Mouse (Mus musculus) intestine, embryonic 15.5 days (tissue): ENCODE results near the gene Olfr791. TPM values are rescaled to one million over a fixed set of nuclear protein-coding genes. Genes with fewer than 3 reads are reported as not detected.

Experiments used
- ATAC-seq: fragments of 200-750 bp; cut with Nextera tagmentation; 2 replicates; pipeline ENCODE4 v1.8.0; 2017; ENCODE audit warnings: moderate TSS enrichment, moderate library complexity
- H3K27ac ChIP-seq: fragments of 300-500 bp; sonication (generic); 2 replicates; pipeline ENCODE4 v1.5.1; 2015; ENCODE audit warnings: mild to moderate bottlenecking, inconsistent platforms
- H3K27me3 ChIP-seq: fragments of 300-500 bp; sonication (generic); replicated peaks from 2 replicates; pipeline ENCODE4 v1.6.1; 2015; ENCODE audit warnings: inconsistent platforms
- H3K36me3 ChIP-seq: fragments of 300-500 bp; sonication (generic); 2 replicates; pipeline ENCODE4 v1.6.1; 2015; ENCODE audit warnings: inconsistent platforms
- H3K4me1 ChIP-seq: fragments of 300-500 bp; sonication (generic); replicated peaks from 2 replicates; pipeline ENCODE4 v1.6.1; 2015; ENCODE audit warnings: inconsistent platforms
- H3K4me2 ChIP-seq: fragments of 300-500 bp; sonication (generic); replicated peaks from 2 replicates; pipeline ENCODE4 v1.6.1; 2015; ENCODE audit warnings: mild to moderate bottlenecking, inconsistent platforms
- H3K4me3 ChIP-seq: fragments of 300-500 bp; sonication (generic); replicated peaks from 2 replicates; pipeline ENCODE4 v1.5.1; 2015; ENCODE audit warnings: inconsistent platforms
- H3K9ac ChIP-seq: fragments of 300-500 bp; sonication (generic); 2 replicates; pipeline ENCODE4 v1.6.1; 2015; ENCODE audit warnings: inconsistent platforms
- H3K9me3 ChIP-seq: fragments of 300-500 bp; sonication (generic); 2 replicates; pipeline ENCODE4 v1.6.1; 2016; ENCODE audit warnings: inconsistent platforms
- WGBS: fragments of 180-500 bp; shearing (Covaris S2); methylation state at CpG from one replicate; pipeline ENCODE4 v1.1.7; 2015; 5-methylcytosine and 5-hydroxymethylcytosine counted together
- polyA plus RNA-seq: library from polyadenylated mRNA; unstranded; fragments of >200 nt; fragmentation: Nextera tagmentation; extraction: Ambion mirVana; gene quantifications from 2 replicates; pipeline ENCODE4 v1.2.1, GENCODE M21; 2015

The Olfr791 gene
- polyA plus RNA-seq: not detected in 2 replicates

DNA sequence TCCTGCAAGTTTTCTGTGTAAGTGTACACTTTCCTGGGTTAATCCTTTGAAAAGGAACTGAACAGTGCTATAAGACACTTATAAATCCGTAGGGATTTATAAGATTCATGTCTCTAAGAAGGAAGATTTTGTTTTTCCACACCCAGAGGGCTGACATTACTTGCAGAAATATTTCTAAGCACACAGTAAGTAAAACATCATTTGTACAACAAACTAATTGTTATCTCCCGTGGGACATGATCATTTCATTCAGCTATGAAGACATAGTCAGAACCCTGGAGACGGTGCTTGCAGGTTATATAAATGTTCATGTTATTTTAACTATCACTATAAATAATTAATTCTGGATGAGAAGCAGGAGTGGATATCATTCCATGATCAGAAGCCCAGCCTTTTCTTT lies at the start of gene Olfr791:
Gene Olfr791, plus strand, starts transcription at position 301 of the 400 bp plus-strand sequence.
- Histone ChIP-seq H3K27ac (no peak within 1 kb of the TSS), H3K9me3 (no peaks in the 10 kb centered on the region), H3K27me3 (no peaks in the 10 kb centered on the region), H3K4me1 (no peaks in the 10 kb centered on the region), H3K9ac (no peak within 1 kb of the TSS), H3K4me2 (no peak within 1 kb of the TSS), H3K36me3 (no peaks in the 10 kb centered on the region), H3K4me3 (no peak within 1 kb of the TSS)
- no peak for ATAC-seq
- WGBS: 67% methylated on average over 3 of the region's 3 CpGs

- Histone ChIP-seq H3K4me2 (no peak overlapping the region), H3K4me3 (no peak overlapping the region), H3K27me3 (no peaks in the 10 kb centered on the region), H3K9me3 (no peaks in the 10 kb centered on the region), H3K4me1 (no peaks in the 10 kb centered on the region), H3K9ac (no peak overlapping the region), H3K36me3 (no peaks in the 10 kb centered on the region), H3K27ac (no peak overlapping the region)
- no peak for ATAC-seq
- 61% methylated on average over 2 of the region's 2 CpGs for WGBS
Observed at GRCm38 (mm10) chr10:129473256-129473655, 48.3 kb upstream of the Olfr791 start.

DNA sequence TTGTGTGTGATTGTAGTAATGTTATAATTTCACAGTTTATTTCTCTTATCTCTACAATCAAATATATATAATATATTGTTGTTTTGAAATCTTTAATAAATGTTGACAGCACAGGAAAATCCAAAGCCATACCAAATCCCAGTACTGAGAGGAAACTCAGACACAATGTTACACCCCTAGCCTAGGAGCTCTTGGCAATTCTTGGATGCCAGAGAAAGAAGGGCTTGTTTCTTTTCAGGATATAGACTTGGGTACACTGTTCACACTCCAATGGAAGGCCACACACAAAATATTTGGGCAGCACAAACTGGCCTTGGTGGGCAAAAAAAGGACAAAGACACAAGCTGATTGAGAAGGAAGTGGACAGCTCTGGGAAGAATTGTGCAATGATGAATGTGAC lies 47.9 kb upstream of the Olfr791 start:
- Histone ChIP-seq H3K4me2 (no peak overlapping the region), H3K36me3 (no peaks in the 10 kb centered on the region), H3K27me3 (no peaks in the 10 kb centered on the region), H3K27ac (no peak overlapping the region), H3K9me3 (no peaks in the 10 kb centered on the region), H3K9ac (no peak overlapping the region), H3K4me1 (no peaks in the 10 kb centered on the region), H3K4me3 (no peak overlapping the region)
- no peak for ATAC-seq

DNA sequence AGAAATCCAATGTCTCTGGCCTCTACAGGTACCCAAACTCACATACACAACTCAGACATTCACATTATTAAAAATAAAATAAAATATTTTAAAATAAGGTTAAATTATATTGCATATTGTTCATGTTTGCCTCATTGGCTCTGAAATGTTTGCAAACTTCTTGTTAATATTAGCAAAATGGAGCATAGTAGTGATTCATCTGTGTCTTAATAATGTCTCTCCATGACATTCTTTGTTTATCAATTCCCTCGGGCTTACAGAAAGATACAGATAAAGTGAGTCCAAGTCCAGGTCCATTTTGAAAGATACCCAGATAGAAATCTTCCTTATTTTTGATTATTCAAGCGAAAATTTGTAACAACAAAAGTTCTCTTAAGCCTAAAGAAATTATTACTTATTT lies 37.1 kb upstream of the Olfr791 start, which contains the start of gene Olfr789:
Gene Olfr789, plus strand, starts transcription at position 301 of the 400 bp plus-strand sequence.
- no peak within 1 kb of the TSS for H3K27ac ChIP-seq
- H3K9me3 ChIP-seq: no peaks in the 10 kb centered on the region
- no peaks in the 10 kb centered on the region for H3K36me3 ChIP-seq
- no peaks in the 10 kb centered on the region for H3K4me1 ChIP-seq
- no peak within 1 kb of the TSS for H3K4me3 ChIP-seq
- no peak within 1 kb of the TSS for H3K9ac ChIP-seq
- no peak within 1 kb of the TSS for H3K4me2 ChIP-seq
- H3K27me3 ChIP-seq: no peaks in the 10 kb centered on the region
- ATAC-seq: no peak
- 57% methylated on average over 2 of the region's 2 CpGs for WGBS

GRCm38 (mm10) chr10:129490101-129490500 lies 31.5 kb upstream of the Olfr791 start:
- no peaks in the 10 kb centered on the region for H3K27me3 ChIP-seq
- no peak overlapping the region for H3K4me2 ChIP-seq
- no peak overlapping the region for H3K4me3 ChIP-seq
- H3K9me3 ChIP-seq: no peaks in the 10 kb centered on the region
- 74% methylated on average over 2 of the region's 2 CpGs for WGBS
- H3K36me3 ChIP-seq: no peaks in the 10 kb centered on the region
- H3K27ac ChIP-seq: no peak overlapping the region
- H3K9ac ChIP-seq: no peak overlapping the region
- ATAC-seq: no peak
- H3K4me1 ChIP-seq: no peaks in the 10 kb centered on the region

DNA sequence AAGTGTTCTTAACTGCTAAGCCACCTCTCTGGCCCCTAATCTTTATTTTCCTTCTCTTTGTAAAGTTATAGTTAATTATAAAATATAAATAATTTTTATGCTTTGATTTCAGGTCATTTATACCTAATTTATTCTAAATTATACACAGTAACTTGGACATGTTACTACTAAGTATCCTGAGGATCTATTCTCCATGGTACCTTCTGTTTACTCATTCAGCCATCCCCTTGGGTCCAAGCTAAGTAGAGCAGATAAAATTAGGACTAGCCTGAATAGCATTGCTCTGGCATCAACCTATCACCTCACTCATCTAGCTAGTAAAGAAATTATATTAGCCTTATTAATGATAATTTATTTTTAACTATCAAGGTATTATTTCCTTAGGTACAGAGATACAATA lies 23.4 kb upstream of the Olfr791 start, which contains the start of gene Olfr790:
Gene Olfr790, plus strand, starts transcription at position 301 of the 400 bp plus-strand sequence.
- no peaks in the 10 kb centered on the region for H3K36me3 ChIP-seq
- H3K9ac ChIP-seq: no peak within 1 kb of the TSS
- H3K27me3 ChIP-seq: no peaks in the 10 kb centered on the region
- H3K9me3 ChIP-seq: no peaks in the 10 kb centered on the region
- ATAC-seq: no peak
- H3K4me2 ChIP-seq: no peak within 1 kb of the TSS
- H3K4me1 ChIP-seq: no peaks in the 10 kb centered on the region
- H3K4me3 ChIP-seq: no peak within 1 kb of the TSS
- H3K27ac ChIP-seq: no peak within 1 kb of the TSS

DNA sequence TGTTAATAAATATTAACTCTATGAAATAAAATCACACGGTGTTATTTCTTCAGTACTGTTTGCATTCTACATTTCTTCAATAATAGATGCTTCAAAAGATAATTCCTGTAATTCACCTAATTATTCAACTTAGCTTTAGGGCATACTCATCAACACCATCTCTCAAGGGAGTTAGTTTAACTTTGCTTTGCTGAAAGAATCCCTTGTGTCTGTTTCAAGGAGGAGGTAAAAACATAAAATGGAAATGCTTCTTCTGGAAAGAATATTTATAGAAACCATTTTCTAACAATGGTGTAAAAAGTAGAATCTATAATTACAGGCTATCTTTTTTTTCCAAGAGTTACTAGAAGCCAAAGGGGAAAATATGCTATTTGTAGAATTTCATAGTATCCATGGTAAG lies 17.3 kb downstream of the Olfr791 start, which contains the start of gene Olfr792:
Gene Olfr792, plus strand, starts transcription at position 301 of the 400 bp plus-strand sequence.
- H3K36me3 ChIP-seq: no peaks in the 10 kb centered on the region
- no peaks in the 10 kb centered on the region for H3K9me3 ChIP-seq
- no peaks in the 10 kb centered on the region for H3K4me1 ChIP-seq
- no peak for ATAC-seq
- WGBS: 83% methylated on average over 1 of the region's 1 CpGs
- H3K9ac ChIP-seq: no peak within 1 kb of the TSS
- no peaks in the 10 kb centered on the region for H3K27me3 ChIP-seq
- H3K4me3 ChIP-seq: no peak within 1 kb of the TSS
- H3K27ac ChIP-seq: no peak within 1 kb of the TSS
- no peak within 1 kb of the TSS for H3K4me2 ChIP-seq

GRCm38 (mm10) chr10:129549354-129549753 lies 27.8 kb downstream of the Olfr791 start:
- ATAC-seq: no peak
- Histone ChIP-seq H3K4me1 (no peaks in the 10 kb centered on the region), H3K4me3 (no peak overlapping the region), H3K27me3 (no peaks in the 10 kb centered on the region), H3K4me2 (no peak overlapping the region), H3K27ac (no peak overlapping the region), H3K9ac (no peak overlapping the region), H3K36me3 (no peaks in the 10 kb centered on the region), H3K9me3 (no peaks in the 10 kb centered on the region)
- 62% methylated on average over 1 of the region's 1 CpGs for WGBS

DNA sequence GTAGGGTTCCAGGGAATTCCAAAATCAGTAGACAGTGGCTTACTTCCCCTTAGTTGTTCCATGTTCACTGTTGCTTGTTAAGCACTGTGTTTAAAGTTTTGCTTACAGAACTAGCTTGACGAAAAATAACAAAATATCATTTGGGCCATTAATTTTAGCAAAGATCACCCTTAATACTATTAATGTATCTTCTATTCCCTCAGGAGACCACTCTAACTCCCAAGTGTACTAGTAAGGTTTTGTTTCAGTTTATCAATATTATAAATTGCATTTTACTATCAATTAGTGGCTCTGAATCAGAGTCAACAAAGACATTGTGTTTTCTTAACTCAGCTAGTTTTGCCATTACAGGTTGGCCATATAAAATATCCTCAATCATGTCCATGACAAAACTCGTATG lies 45.8 kb downstream of the Olfr791 start, which contains the start of gene Olfr794:
Gene Olfr794, plus strand, starts transcription at position 301 of the 400 bp plus-strand sequence.
- H3K9me3 ChIP-seq: no peaks in the 10 kb centered on the region
- 70% methylated on average over 2 of the region's 2 CpGs for WGBS
- ATAC-seq: no peak
- H3K4me2 ChIP-seq: no peak within 1 kb of the TSS
- H3K4me3 ChIP-seq: no peak within 1 kb of the TSS
- no peaks in the 10 kb centered on the region for H3K27me3 ChIP-seq
- H3K9ac ChIP-seq: no peak within 1 kb of the TSS
- no peaks in the 10 kb centered on the region for H3K4me1 ChIP-seq
- no peak within 1 kb of the TSS for H3K27ac ChIP-seq
- H3K36me3 ChIP-seq: no peaks in the 10 kb centered on the region

DNA sequence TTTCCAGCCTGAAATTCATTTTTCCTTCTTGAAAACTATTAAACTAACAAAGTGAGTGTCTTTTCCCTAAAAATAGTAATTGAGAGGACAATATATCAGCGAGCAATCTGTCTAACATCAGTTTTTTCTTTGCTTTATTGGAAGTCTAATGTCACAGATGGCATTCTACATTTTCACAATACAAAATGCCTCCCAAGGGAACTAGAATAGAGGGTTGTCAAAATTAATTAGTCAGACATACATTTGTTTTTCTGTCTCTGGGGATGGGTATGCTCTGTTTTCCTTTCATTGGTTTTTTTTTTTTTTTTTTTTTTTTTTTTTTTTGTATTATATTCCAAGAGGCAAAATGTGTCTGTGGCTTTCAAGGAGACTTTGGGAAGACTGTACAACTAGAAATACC lies 55.5 kb downstream of the Olfr791 start:
- ATAC-seq: no peak

More for the DNA sequence above, 55.5 kb downstream of the Olfr791 start:
- no peak overlapping the region for H3K4me3 ChIP-seq
- no peaks in the 10 kb centered on the region for H3K36me3 ChIP-seq
- H3K9me3 ChIP-seq: no peaks in the 10 kb centered on the region
- no peak overlapping the region for H3K4me2 ChIP-seq
- 77% methylated on average over 1 of the region's 1 CpGs for WGBS
- H3K9ac ChIP-seq: no peak overlapping the region
- no peak overlapping the region for H3K27ac ChIP-seq
- no peaks in the 10 kb centered on the region for H3K27me3 ChIP-seq
- no peaks in the 10 kb centered on the region for H3K4me1 ChIP-seq

Other genes starting within 250 kb of the Olfr791 start
- not detected in 2 replicates for gene Olfr780, start 203.7 kb upstream of the Olfr791 start, polyA plus RNA-seq
- gene Olfr781, start 192.9 kb upstream of the Olfr791 start, polyA plus RNA-seq: not detected in 2 replicates
- gene Olfr782, start 172.9 kb upstream of the Olfr791 start, polyA plus RNA-seq: not detected in 2 replicates
- gene Olfr784, start 137.7 kb upstream of the Olfr791 start, polyA plus RNA-seq: 0.09 TPM in 1 of 2 replicates, not detected in the other
- gene Olfr785, start 116.4 kb upstream of the Olfr791 start, polyA plus RNA-seq: not detected in 2 replicates
- gene Olfr786, start 94.5 kb upstream of the Olfr791 start, polyA plus RNA-seq: not detected in 2 replicates
- gene Olfr787, start 59.9 kb upstream of the Olfr791 start, polyA plus RNA-seq: not detected in 2 replicates
- not detected in 2 replicates for gene Olfr788, start 50.8 kb upstream of the Olfr791 start, polyA plus RNA-seq
- not detected in 2 replicates for gene Olfr789, start 37.0 kb upstream of the Olfr791 start, polyA plus RNA-seq
- gene Olfr790, start 23.3 kb upstream of the Olfr791 start, polyA plus RNA-seq: not detected in 2 replicates
- gene Olfr792, start 17.4 kb downstream of the Olfr791 start, polyA plus RNA-seq: not detected in 2 replicates
- not detected in 2 replicates for gene Olfr794, start 45.9 kb downstream of the Olfr791 start, polyA plus RNA-seq
- gene Olfr796, start 90.8 kb downstream of the Olfr791 start, polyA plus RNA-seq: not detected in 2 replicates
- gene Olfr798, start 106.1 kb downstream of the Olfr791 start, polyA plus RNA-seq: not detected in 2 replicates
- gene Olfr799, start 115.7 kb downstream of the Olfr791 start, polyA plus RNA-seq: not detected in 2 replicates
- gene Olfr800, start 135.9 kb downstream of the Olfr791 start, polyA plus RNA-seq: not detected in 2 replicates
- not detected in 2 replicates for gene Olfr801, start 152.1 kb downstream of the Olfr791 start, polyA plus RNA-seq
- not detected in 2 replicates for gene Olfr802, start 166.4 kb downstream of the Olfr791 start, polyA plus RNA-seq
- gene Olfr803, start 172.5 kb downstream of the Olfr791 start, polyA plus RNA-seq: not detected in 2 replicates
- not detected in 2 replicates for gene Olfr804, start 181.4 kb downstream of the Olfr791 start, polyA plus RNA-seq
- not detected in 2 replicates for gene Olfr805, start 207.6 kb downstream of the Olfr791 start, polyA plus RNA-seq
- gene Olfr806, start 220.1 kb downstream of the Olfr791 start, polyA plus RNA-seq: not detected in 2 replicates
- gene Olfr807, start 236.0 kb downstream of the Olfr791 start, polyA plus RNA-seq: not detected in 2 replicates
- not detected in 2 replicates for gene Olfr808, start 243.7 kb downstream of the Olfr791 start, polyA plus RNA-seq